Mouse (Mus musculus): ENCODE results near the gene Sigirr. TPM values are rescaled to one million over a fixed set of nuclear protein-coding genes. Genes with fewer than 3 reads are reported as not detected.

Sigirr gene
- polyA plus RNA-seq, 1 experiment from 2014 or later = 3.3 TPM

DNA sequence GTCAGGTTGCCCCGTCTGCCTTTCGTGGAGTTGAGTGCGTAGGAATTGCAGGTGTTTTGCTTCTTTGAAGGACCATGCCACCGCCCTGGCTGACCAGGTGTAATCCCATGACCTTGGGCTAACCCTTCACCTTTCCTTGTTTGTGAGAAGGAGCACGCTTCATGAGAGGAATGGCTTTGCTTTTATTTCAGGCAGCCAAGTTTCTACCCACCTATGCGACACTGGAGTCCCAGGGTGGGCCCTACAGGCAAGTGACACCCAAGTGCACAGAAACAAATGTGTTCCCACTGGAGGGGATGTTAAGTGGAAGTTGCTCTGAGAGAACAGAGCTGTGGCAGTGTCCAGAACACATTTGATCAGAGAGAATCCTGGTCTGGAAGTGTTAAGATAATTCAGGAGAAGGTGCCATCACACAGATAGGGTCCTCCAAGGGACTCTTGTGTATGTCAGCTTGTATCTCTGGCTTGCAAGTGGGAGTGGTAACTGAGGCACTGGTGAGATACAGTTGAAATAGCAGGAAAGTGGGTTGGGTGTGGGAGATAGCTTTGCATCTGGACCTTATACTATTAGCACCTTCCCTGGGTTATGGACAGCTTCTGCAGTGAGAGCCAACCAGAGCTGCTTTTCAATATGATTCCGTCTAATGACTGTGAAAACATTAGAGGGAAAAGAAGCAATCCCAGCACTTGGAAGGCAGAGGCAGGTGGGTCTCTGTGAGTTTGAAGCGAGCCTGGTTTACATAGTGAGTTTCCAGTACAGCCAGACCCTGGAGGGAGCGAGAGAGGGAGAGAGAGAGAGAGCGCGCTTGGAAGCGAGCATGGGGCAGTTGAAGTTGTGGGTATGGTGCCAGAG, 31.8 kb upstream of the Sigirr start:
- 65% methylated on average over 12 of the region's 12 CpGs for WGBS
- Histone ChIP-seq H3K4me2 (ENCODE audit: low read length) (peak overlapping the region; percentile 68), H3K9ac (ENCODE audit: low read depth, low read length) (peak overlapping the region; percentile 97), H3K36me3 (ENCODE audit: control insufficient read depth, insufficient read depth, low read length) (peaks cover 12% of the 10 kb centered on the region; the same call in 1 of the 2 replicates), H3K27me3 (replicated peaks; ENCODE audit: control insufficient read depth, insufficient read depth, low read length) (no peaks in the 10 kb centered on the region), H3K4me3 (ENCODE audit: low read length) (peak overlapping the region; percentile 94), H3K4me1 (ENCODE audit: control insufficient read depth, insufficient read depth, low read depth, low read length) (peaks cover 18% of the 10 kb centered on the region), H3K9me3 (ENCODE audit: control insufficient read depth, low read length) (no peaks in the 10 kb centered on the region), H3K27ac (ENCODE audit: low read depth, low read length) (no peak overlapping the region)
- ATAC-seq = no peak

DNA sequence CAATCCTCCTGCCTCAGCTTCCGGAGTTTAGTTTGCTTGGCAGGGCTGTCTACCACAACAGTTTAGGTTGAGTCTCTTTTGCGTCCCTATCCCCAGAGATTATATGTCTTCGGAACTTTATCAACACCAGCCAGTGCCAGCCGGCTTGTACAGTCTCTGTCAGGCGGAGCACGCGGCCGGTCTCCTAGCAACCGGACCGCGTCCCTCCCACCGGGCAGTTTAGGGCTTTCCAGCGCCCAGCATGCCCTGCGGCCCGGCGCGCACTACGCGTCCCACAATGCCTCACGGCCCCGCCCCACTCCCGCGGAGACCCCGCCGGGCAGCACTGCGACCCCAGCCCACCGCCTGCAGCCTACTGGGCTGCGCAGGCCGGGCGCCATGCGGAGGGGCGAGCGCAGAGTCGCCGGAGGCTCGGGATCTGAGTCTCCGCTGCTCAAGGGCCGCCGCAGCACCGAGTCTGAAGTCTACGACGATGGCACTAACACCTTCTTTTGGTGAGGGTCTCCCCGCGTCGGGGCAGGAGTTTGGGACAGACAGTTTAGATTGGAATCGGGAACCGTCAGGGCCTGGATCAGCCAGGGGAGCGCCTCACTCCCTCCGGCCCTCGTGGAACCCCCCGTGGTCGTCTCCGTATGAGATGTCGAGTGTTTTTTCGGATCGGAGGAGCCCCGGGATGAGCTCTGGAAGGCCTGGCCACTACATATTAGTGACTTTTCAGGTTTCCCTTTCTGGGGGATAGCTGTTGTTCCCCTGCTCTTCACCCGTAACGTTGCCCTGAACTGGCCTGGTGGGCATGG, 30.9 kb upstream of the Sigirr start:
- Histone ChIP-seq H3K9me3 (ENCODE audit: control insufficient read depth, low read length) (no peaks in the 10 kb centered on the region), H3K4me3 (ENCODE audit: low read length) (peak overlapping the region; percentile 94), H3K27me3 (replicated peaks; ENCODE audit: control insufficient read depth, insufficient read depth, low read length) (no peaks in the 10 kb centered on the region), H3K4me1 (ENCODE audit: control insufficient read depth, insufficient read depth, low read depth, low read length) (peaks cover 18% of the 10 kb centered on the region), H3K4me2 (ENCODE audit: low read length) (peak overlapping the region; percentile 68), H3K27ac (ENCODE audit: low read depth, low read length) (peak overlapping the region; percentile 70), H3K9ac (ENCODE audit: low read depth, low read length) (peak overlapping the region; percentile 97), H3K36me3 (ENCODE audit: control insufficient read depth, insufficient read depth, low read length) (peaks cover 5% of the 10 kb centered on the region; the same call in 1 of the 2 replicates)
- under 1% methylated on average over 59 of the region's 59 CpGs for WGBS
- peak; percentile 99 for ATAC-seq

DNA sequence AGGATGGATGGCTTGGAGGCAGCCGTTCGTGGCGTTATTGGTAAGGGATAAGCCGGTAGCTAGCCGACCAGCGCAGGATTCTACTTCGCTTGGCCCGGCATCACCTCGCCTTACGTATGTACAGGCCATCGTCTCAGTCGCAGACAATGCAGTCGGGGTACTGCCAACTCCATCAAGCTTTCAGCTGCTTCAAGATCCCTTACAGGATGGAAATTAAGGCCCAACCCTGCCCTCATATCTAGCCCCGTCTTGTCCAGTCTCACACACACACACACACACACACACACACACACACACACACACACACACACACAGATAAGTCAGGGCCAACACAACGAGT, 23.1 kb upstream of the Sigirr start:
- 5% methylated on average over 15 of the region's 15 CpGs for WGBS
- ATAC-seq = no peak; the same call in 1 of the 2 replicates
- H3K27ac ChIP-seq (ENCODE audit: low read depth, low read length) = peak overlapping the region; percentile 84
- no peaks in the 10 kb centered on the region for H3K4me1 ChIP-seq (ENCODE audit: control insufficient read depth, insufficient read depth, low read depth, low read length)
- H3K36me3 ChIP-seq (ENCODE audit: control insufficient read depth, insufficient read depth, low read length) = no peaks in the 10 kb centered on the region
- H3K9me3 ChIP-seq (ENCODE audit: control insufficient read depth, low read length) = no peaks in the 10 kb centered on the region
- H3K4me3 ChIP-seq (ENCODE audit: low read length) = peak overlapping the region; percentile 53
- peak overlapping the region; percentile 60 for H3K4me2 ChIP-seq (ENCODE audit: low read length)
- peak overlapping the region; percentile 66 for H3K9ac ChIP-seq (ENCODE audit: low read depth, low read length)
- H3K27me3 ChIP-seq (replicated peaks; ENCODE audit: control insufficient read depth, insufficient read depth, low read length) = no peaks in the 10 kb centered on the region

DNA sequence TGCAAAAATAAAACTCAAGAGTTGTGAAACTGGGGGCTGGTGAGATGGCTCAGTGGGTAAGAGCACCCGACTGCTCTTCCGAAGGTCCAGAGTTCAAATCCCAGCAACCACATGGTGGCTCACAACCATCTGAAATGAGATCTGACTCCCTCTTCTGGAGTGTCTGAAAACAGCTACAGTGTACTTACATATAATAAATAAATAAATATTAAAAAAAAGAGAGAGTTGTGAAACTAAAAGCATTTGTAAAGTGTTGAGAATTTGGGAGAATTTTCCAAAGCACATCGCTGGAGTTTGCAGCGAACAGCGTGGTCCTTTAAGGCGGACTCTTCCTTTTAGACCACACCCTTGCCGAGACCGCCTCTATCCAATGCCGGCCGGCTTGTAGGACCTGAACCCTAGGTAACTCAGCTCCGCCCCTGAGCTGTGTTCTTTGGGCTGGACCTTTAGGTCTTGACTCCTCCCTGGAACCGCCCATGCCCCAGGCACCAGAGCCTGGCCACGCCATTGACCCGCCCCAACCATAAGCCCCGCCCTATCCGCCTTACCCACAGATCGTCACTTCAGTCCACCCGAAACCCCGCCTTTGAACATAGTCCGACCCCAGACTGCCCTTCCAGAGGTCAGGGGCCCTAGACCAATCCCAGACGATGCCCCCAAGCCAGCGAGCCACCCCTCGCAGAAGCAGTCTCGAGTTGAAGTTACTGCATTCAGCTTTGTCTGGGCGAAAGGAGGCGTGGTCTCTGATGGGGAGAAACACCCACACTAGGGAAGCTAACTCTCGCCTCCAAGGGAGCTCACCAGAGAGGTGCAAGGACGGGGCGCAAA, 22.5 kb upstream of the Sigirr start:
- H3K9me3 ChIP-seq (ENCODE audit: control insufficient read depth, low read length) = no peaks in the 10 kb centered on the region
- ATAC-seq = peak; percentile 98
- WGBS = 2% methylated on average over 29 of the region's 29 CpGs
- peak overlapping the region; percentile 84 for H3K27ac ChIP-seq (ENCODE audit: low read depth, low read length)
- no peaks in the 10 kb centered on the region for H3K36me3 ChIP-seq (ENCODE audit: control insufficient read depth, insufficient read depth, low read length)
- H3K4me1 ChIP-seq (ENCODE audit: control insufficient read depth, insufficient read depth, low read depth, low read length) = no peaks in the 10 kb centered on the region
- H3K4me2 ChIP-seq (ENCODE audit: low read length) = peak overlapping the region; percentile 60
- H3K4me3 ChIP-seq (ENCODE audit: low read length) = peak overlapping the region; percentile 53
- no peaks in the 10 kb centered on the region for H3K27me3 ChIP-seq (replicated peaks; ENCODE audit: control insufficient read depth, insufficient read depth, low read length)
- H3K9ac ChIP-seq (ENCODE audit: low read depth, low read length) = peak overlapping the region; percentile 66

DNA sequence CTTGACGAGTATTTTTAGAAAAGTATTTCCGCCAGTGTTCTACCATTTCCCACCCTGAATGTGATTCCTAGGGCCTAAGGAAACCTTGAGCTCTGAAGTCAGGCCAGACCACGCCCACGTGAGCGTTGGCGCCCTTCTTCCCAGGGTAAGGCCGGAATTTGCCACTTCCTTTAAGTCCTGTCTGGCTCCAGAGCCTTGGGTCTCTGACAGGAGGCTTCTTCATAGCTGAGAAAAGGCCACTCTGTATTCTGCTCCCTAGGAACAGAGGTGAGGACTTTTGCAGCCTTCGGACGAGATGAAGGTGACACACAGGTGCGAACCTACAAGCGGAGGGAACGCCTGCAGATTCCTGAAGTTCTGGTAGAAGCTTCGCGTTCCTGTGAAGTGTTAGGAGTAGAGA, 21.9 kb upstream of the Sigirr start, which contains the start of gene Ptdss2:
Gene Ptdss2, plus strand, starts transcription at position 138 of the 400 bp plus-strand sequence.
- Histone ChIP-seq H3K27ac (ENCODE audit: low read depth, low read length) (peak within 1 kb of the TSS; percentile 84), H3K4me2 (ENCODE audit: low read length) (peak within 1 kb of the TSS; percentile 60), H3K27me3 (replicated peaks; ENCODE audit: control insufficient read depth, insufficient read depth, low read length) (no peaks in the 10 kb centered on the region), H3K9me3 (ENCODE audit: control insufficient read depth, low read length) (no peaks in the 10 kb centered on the region), H3K9ac (ENCODE audit: low read depth, low read length) (peak within 1 kb of the TSS; percentile 66), H3K36me3 (ENCODE audit: control insufficient read depth, insufficient read depth, low read length) (no peaks in the 10 kb centered on the region), H3K4me3 (ENCODE audit: low read length) (peak within 1 kb of the TSS; percentile 53), H3K4me1 (ENCODE audit: control insufficient read depth, insufficient read depth, low read depth, low read length) (no peaks in the 10 kb centered on the region)
- ATAC-seq = no peak
- WGBS = 52% methylated on average over 14 of the region's 14 CpGs

DNA sequence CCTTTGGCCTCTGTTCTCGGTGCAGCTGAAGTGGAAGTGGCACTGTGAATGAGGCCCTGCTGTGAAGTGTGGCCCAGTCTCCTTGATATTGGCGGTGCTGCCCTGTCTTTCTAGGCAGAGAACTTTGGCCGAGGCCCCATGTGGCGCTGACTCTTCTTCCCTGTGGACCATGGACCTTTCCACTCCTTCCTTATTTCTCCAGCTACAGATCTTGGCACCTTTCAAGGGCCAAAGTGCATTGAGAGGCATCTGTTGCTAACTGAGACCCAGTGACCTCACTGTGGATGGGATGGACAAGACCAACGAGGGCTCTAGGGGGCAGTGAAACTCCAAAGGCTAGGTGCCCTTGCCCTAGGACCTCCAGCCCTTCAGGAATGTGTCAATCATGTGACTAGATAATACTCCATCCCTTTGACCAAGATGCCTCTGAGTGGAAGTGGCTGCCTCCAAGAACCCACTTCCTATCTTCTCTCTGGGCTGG, 20.7 kb upstream of the Sigirr start:
- 75% methylated on average over 5 of the region's 5 CpGs for WGBS
- Histone ChIP-seq H3K9me3 (ENCODE audit: control insufficient read depth, low read length) (no peaks in the 10 kb centered on the region), H3K4me1 (ENCODE audit: control insufficient read depth, insufficient read depth, low read depth, low read length) (no peaks in the 10 kb centered on the region), H3K27ac (ENCODE audit: low read depth, low read length) (no peak overlapping the region), H3K27me3 (replicated peaks; ENCODE audit: control insufficient read depth, insufficient read depth, low read length) (no peaks in the 10 kb centered on the region), H3K9ac (ENCODE audit: low read depth, low read length) (no peak overlapping the region), H3K4me2 (ENCODE audit: low read length) (no peak overlapping the region), H3K36me3 (ENCODE audit: control insufficient read depth, insufficient read depth, low read length) (no peaks in the 10 kb centered on the region), H3K4me3 (ENCODE audit: low read length) (no peak overlapping the region)
- no peak for ATAC-seq

DNA sequence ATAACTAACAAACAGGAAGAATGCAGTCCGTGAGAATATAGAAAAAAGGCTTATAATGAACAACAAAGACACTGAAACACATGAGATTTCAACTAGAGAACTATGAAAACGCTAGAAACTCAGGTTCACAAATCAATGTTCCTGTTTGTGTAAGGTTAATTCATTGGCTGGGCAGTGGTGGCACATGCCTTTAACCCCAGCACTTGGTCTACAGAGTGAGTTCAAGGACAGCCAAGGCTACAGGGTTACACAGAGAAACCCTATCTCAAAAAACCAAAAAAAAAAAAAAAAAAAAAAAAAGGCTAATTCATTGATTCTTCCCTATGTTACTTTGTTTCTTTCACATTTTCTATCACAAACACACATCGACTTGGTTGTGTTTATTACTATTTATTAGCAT, 20.2 kb upstream of the Sigirr start:
- Histone ChIP-seq H3K4me1 (ENCODE audit: control insufficient read depth, insufficient read depth, low read depth, low read length) (no peaks in the 10 kb centered on the region), H3K4me2 (ENCODE audit: low read length) (no peak overlapping the region), H3K9ac (ENCODE audit: low read depth, low read length) (no peak overlapping the region), H3K27me3 (replicated peaks; ENCODE audit: control insufficient read depth, insufficient read depth, low read length) (no peaks in the 10 kb centered on the region), H3K27ac (ENCODE audit: low read depth, low read length) (no peak overlapping the region), H3K9me3 (ENCODE audit: control insufficient read depth, low read length) (no peaks in the 10 kb centered on the region), H3K4me3 (ENCODE audit: low read length) (no peak overlapping the region), H3K36me3 (ENCODE audit: control insufficient read depth, insufficient read depth, low read length) (no peaks in the 10 kb centered on the region)
- 82% methylated on average over 3 of the region's 3 CpGs for WGBS
- no peak for ATAC-seq

DNA sequence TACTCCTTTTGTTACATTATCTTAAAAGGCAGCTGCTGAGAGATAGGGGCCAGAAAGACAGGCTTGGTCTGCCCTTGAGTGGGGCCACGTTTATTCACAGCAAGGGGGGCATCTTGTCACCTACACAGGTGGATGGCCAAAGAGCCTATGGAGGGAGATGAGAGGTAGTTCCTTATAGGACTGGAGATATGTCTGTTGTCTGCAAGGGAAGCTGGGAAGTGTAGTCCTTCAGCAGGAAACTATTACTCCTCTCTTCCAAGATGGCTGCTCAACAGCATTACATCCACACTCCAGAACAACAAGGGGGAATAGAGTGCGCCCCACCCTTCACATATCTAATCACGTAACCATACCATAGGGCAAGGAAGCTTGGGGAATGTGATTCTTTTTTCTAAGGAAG, 19.1 kb upstream of the Sigirr start:
- Histone ChIP-seq H3K4me1 (ENCODE audit: control insufficient read depth, insufficient read depth, low read depth, low read length) (no peaks in the 10 kb centered on the region), H3K4me2 (ENCODE audit: low read length) (no peak overlapping the region), H3K27me3 (replicated peaks; ENCODE audit: control insufficient read depth, insufficient read depth, low read length) (no peaks in the 10 kb centered on the region), H3K36me3 (ENCODE audit: control insufficient read depth, insufficient read depth, low read length) (no peaks in the 10 kb centered on the region), H3K4me3 (ENCODE audit: low read length) (no peak overlapping the region), H3K9ac (ENCODE audit: low read depth, low read length) (no peak overlapping the region), H3K9me3 (ENCODE audit: control insufficient read depth, low read length) (no peaks in the 10 kb centered on the region), H3K27ac (ENCODE audit: low read depth, low read length) (no peak overlapping the region)
- 79% methylated on average over 3 of the region's 3 CpGs for WGBS
- ATAC-seq = no peak
